Mouse (Mus musculus) liver, embryonic 14.5 days (tissue): ENCODE results near the gene Notch2. TPM values are rescaled to one million over a fixed set of nuclear protein-coding genes. Genes with fewer than 3 reads are reported as not detected.
A peak's percentile ranks its signal among the peaks of the same experiment; 100 is the strongest.

Source experiments
- ATAC-seq: fragments of 200-750 bp; cut with Nextera tagmentation; 2 replicates; pipeline ENCODE4 v1.8.0; 2017; ENCODE audit warnings: moderate number of reproducible peaks, mild to moderate bottlenecking, moderate library complexity; ENCODE audit not compliant: insufficient read depth
- DNase-seq, 3 experiments: peaks; one replicate each; pipeline ENCODE4 v3.0.0-alpha.2; 2012 to 2013; ENCODE audit warnings: low read depth in 3 of 3, low spot score in 3 of 3
- H3K27ac ChIP-seq: fragments of 300-500 bp; sonication (generic); 2 replicates; pipeline ENCODE4 v1.5.1; 2014; ENCODE audit warnings: moderate library complexity, mild to moderate bottlenecking, control low read depth, inconsistent platforms
- H3K27me3 ChIP-seq: fragments of 300-500 bp; sonication (generic); 2 replicates; pipeline ENCODE4 v1.6.1; 2014; ENCODE audit warnings: mild to moderate bottlenecking, low read length, moderate library complexity; ENCODE audit not compliant: control insufficient read depth, insufficient read depth
- H3K36me3 ChIP-seq: fragments of 300-500 bp; sonication (generic); replicated peaks from 2 replicates; pipeline ENCODE4 v1.6.1; 2014; ENCODE audit warnings: low read depth; ENCODE audit not compliant: control insufficient read depth, insufficient read depth
- H3K4me1 ChIP-seq, 2 experiments: fragments of 200-500 bp in 1 of 2; fragments of 300-500 bp in 1 of 2; sonication (generic) in 1 of 2; replicated peaks; 2 replicates each; pipeline ENCODE4 v1.6.1; 2012 to 2014; ENCODE audit warnings: antibody characterized with exemption in 1 of 2, inconsistent platforms in 1 of 2, low read length in 1 of 2; ENCODE audit not compliant: control insufficient read depth in 2 of 2, insufficient read depth in 2 of 2
- H3K4me2 ChIP-seq: fragments of 300-500 bp; sonication (generic); 2 replicates; pipeline ENCODE4 v1.6.1; 2014; ENCODE audit warnings: low read depth, mild to moderate bottlenecking, control low read depth, moderate library complexity
- H3K4me3 ChIP-seq, 2 experiments: fragments of 200-500 bp in 1 of 2; fragments of 300-500 bp in 1 of 2; sonication (generic) in 1 of 2; 2 replicates each; pipeline ENCODE4 v1.5.1; 2012 to 2014; ENCODE audit warnings: low read depth in 2 of 2, low read length in 2 of 2, mild to moderate bottlenecking in 2 of 2, control low read depth in 1 of 2, inconsistent platforms in 1 of 2, moderate library complexity in 1 of 2; ENCODE audit not compliant: insufficient read depth in 1 of 2
- H3K9ac ChIP-seq: fragments of 300-500 bp; sonication (generic); replicated peaks from 2 replicates; pipeline ENCODE4 v1.6.1; 2014; ENCODE audit warnings: mild to moderate bottlenecking, control low read depth, moderate library complexity
- H3K9me3 ChIP-seq: fragments of 300-500 bp; sonication (generic); 2 replicates; pipeline ENCODE4 v1.6.1; 2016; ENCODE audit warnings: low read length, mixed read lengths; ENCODE audit not compliant: control insufficient read depth
- CTCF ChIP-seq: IDR thresholded peaks from 2 replicates; pipeline ENCODE4 v1.5.1; 2016; ENCODE audit warnings: antibody characterized with exemption, low read depth, control low read depth
- EP300 ChIP-seq: IDR thresholded peaks from 2 replicates; pipeline ENCODE4 v1.6.1; 2016; ENCODE audit warnings: antibody characterized with exemption, low read depth
- WGBS: fragments of 180-500 bp; shearing (Covaris S2); extraction: QIAGEN DNeasy Blood & Tissue Kit; methylation state at CpG from one replicate; pipeline ENCODE4 v1.1.7; 2014; ENCODE audit not compliant: insufficient replicate concordance; 5-methylcytosine and 5-hydroxymethylcytosine counted together
- polyA plus RNA-seq, 2 experiments: library from polyadenylated mRNA; depleted of rRNA in 1 of 2; stranded (reverse) in 1 of 2; unstranded in 1 of 2; fragments of >200 nt; fragmentation: Nextera tagmentation in 1 of 2; extraction: Ambion mirVana in 1 of 2; gene quantifications; 2 replicates each; pipeline versions ENCODE4 v1.2.1 to v1.2.3; 2012 to 2014

Notch2 gene
- polyA plus RNA-seq, 2 experiments: 3.0 to 5.4 TPM

- Histone ChIP-seq H3K4me3 (no peak overlapping the region), H3K4me2 (no peak overlapping the region), H3K9ac (no peak overlapping the region), H3K9me3 (no peaks in the 10 kb centered on the region), H3K27ac (no peak overlapping the region), H3K27me3 (no peaks in the 10 kb centered on the region), H3K4me1 (no peaks in the 10 kb centered on the region), H3K36me3 (no peaks in the 10 kb centered on the region)
- DNase-seq (no peak), ATAC-seq (no peak)
- TF ChIP-seq CTCF (no peak), EP300 (no peak)
These were observed 140.1 kb downstream of the Notch2 start for GRCm38 (mm10) chr3:98153460-98153859.

DNA sequence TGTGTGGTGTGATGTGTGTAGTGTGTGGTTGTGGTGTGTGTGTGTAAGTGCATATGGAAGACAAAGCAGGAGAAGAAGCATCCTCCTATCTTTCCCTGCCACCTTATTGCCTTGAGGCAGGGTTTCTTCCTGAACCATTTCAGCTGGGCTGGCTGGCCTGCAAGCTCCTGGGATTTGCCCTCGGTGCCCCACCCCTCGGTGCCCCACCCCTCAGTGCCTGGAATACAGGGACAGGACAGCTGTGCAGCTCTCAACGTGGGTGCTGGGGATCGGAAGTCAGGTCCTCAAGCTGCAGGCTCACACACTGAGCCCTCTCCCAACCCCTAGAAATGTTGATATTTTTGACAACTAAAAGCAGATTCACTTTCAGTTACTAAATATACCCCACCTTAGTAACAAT is 142.8 kb downstream of the Notch2 start:
- H3K4me1 ChIP-seq: no peaks in the 10 kb centered on the region
- H3K27ac ChIP-seq: no peak overlapping the region
- H3K9me3 ChIP-seq: no peaks in the 10 kb centered on the region
- no peak for TF ChIP-seq CTCF
- TF ChIP-seq EP300: no peak
- no peak overlapping the region for H3K9ac ChIP-seq
- 40% methylated on average over 4 of the region's 4 CpGs for WGBS
- no peaks in the 10 kb centered on the region for H3K27me3 ChIP-seq
- H3K4me3 ChIP-seq: no peak overlapping the region
- no peak for ATAC-seq
- H3K4me2 ChIP-seq: no peak overlapping the region
- DNase-seq: no peak
- no peaks in the 10 kb centered on the region for H3K36me3 ChIP-seq

DNA sequence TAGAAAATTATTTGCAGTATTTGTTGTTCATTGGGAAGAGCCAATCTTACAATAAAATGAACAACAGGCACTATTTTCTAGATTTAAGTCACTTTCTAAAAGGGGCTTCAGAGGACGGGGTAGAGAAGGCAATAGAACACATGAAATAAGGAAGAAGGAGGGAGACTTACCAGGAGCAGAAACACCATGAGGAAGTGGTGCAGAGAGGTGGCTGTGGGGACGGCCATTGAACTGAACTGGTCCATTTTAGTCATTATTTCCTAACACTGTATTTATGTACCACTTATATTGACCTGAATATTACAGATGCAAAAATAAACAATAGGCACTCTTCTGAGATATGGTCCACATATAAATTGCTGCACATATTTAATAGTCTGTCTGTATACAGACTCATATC is 143.7 kb downstream of the Notch2 start:
- Histone ChIP-seq H3K36me3 (no peaks in the 10 kb centered on the region), H3K9me3 (no peaks in the 10 kb centered on the region), H3K27me3 (no peaks in the 10 kb centered on the region), H3K4me1 (no peaks in the 10 kb centered on the region), H3K9ac (no peak overlapping the region), H3K4me2 (no peak overlapping the region), H3K4me3 (no peak overlapping the region), H3K27ac (no peak overlapping the region)
- 25% methylated on average over 2 of the region's 2 CpGs for WGBS
- no peak for TF ChIP-seq EP300
- no peak for TF ChIP-seq CTCF
- no peak for DNase-seq
- ATAC-seq: no peak

GRCm38 (mm10) chr3:98157585-98157984 is 144.3 kb downstream of the Notch2 start:
- Histone ChIP-seq H3K9ac (no peak overlapping the region), H3K36me3 (no peaks in the 10 kb centered on the region), H3K27me3 (no peaks in the 10 kb centered on the region), H3K4me1 (no peaks in the 10 kb centered on the region), H3K9me3 (no peaks in the 10 kb centered on the region), H3K4me2 (no peak overlapping the region), H3K27ac (no peak overlapping the region), H3K4me3 (no peak overlapping the region)
- ATAC-seq (no peak), DNase-seq (peak in 1 of 3 experiments; percentile 6)
- 21% methylated on average over 2 of the region's 2 CpGs for WGBS
- TF ChIP-seq CTCF (no peak), EP300 (no peak)

DNA sequence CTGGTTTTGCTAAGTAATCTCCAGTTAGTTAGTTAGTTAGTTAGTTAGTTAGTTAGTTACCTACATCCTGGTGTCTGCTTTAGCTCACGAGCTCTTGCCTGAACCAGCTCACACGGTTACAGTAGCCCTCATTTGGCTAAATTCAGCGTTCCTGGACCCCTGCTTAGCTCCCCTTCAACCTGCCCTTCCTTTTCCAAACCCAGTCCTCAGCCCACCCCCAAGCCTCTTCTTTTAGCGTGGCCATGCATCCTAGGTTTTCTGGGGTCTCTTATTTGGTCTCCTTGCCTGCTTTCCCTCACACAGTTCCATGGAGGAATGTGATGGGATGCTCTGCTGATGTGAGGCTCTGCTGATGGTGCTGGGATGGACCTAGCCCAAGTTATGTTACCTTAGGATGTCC is 145.3 kb downstream of the Notch2 start:
- Histone ChIP-seq H3K9ac (no peak overlapping the region), H3K27me3 (no peaks in the 10 kb centered on the region), H3K36me3 (no peaks in the 10 kb centered on the region), H3K4me2 (no peak overlapping the region), H3K4me1 (no peaks in the 10 kb centered on the region), H3K9me3 (no peaks in the 10 kb centered on the region), H3K4me3 (no peak overlapping the region), H3K27ac (no peak overlapping the region)
- WGBS: 49% methylated on average over 4 of the region's 4 CpGs
- DNase-seq (no peak), ATAC-seq (no peak)
- TF ChIP-seq CTCF (no peak), EP300 (no peak)

- no peaks in the 10 kb centered on the region for H3K36me3 ChIP-seq
- H3K9ac ChIP-seq: no peak overlapping the region
- TF ChIP-seq EP300: no peak
- TF ChIP-seq CTCF: no peak
- H3K4me3 ChIP-seq: no peak overlapping the region
- H3K4me2 ChIP-seq: no peak overlapping the region
- no peaks in the 10 kb centered on the region for H3K4me1 ChIP-seq
- H3K27me3 ChIP-seq: no peaks in the 10 kb centered on the region
- 54% methylated on average over 4 of the region's 4 CpGs for WGBS
- DNase-seq: no peak
- no peaks in the 10 kb centered on the region for H3K9me3 ChIP-seq
- no peak overlapping the region for H3K27ac ChIP-seq
- no peak for ATAC-seq
These were observed 146.0 kb downstream of the Notch2 start for GRCm38 (mm10) chr3:98159289-98159688.
